Mouse (Mus musculus): ENCODE measurements around the gene Gm49353. TPM values are rescaled to one million over a fixed set of nuclear protein-coding genes. Genes with fewer than 3 reads are reported as not detected.
A peak's percentile ranks its signal among the peaks of the same experiment; 100 is the strongest.

Gene Gm49353
- total and polyA plus RNA-seq, 2 experiments from 2014 or later = 11.2 to 11.5 TPM

DNA sequence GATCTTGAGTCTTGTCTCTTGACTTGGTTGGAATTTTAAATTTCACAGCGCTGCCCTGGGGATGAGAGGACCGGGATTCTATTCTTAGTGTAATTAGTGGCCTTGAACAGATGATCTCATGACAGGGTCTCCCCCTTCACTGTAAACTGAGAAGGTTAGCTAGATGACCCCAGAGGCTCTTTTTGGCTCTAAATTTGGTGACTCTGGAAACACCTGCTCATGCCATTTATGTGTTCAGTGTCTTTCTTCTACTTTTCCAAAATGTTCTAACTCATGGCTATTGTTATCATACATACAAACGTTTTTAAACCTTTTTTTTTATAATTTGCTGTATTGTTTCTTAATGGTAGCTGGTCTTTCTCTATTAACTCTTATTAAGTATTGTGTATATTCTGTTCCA, 10.0 kb downstream of the Gm49353 start:
- Histone ChIP-seq H3K9me3 (ENCODE audit: low read length) (no peaks in the 10 kb centered on the region), H3K4me3 (ENCODE audit: low read length) (no peak overlapping the region), H3K9ac (replicated peaks; ENCODE audit: low read length) (no peak overlapping the region), H3K36me3 (ENCODE audit: insufficient read depth, low read length) (no peaks in the 10 kb centered on the region), H3K27me3 (ENCODE audit: insufficient read depth, low read length) (no peaks in the 10 kb centered on the region), H3K4me2 (ENCODE audit: low read depth, low read length) (no peak overlapping the region), H3K4me1 (ENCODE audit: insufficient read depth, low read length) (no peaks in the 10 kb centered on the region), H3K27ac (no peak overlapping the region)
- 51% methylated on average over 3 of the region's 3 CpGs for WGBS
- DNase-seq (ENCODE audit: low spot score) (no peak), ATAC-seq (no peak)
- TF ChIP-seq CTCF (IDR thresholded peaks at IDR 0.05; ENCODE audit: low read depth) = no peak

GRCm38 (mm10) chr10:29211453-29211852, 12.7 kb downstream of the Gm49353 start, which contains the start of gene 9330159F19Rik:
Gene 9330159F19Rik, plus strand, starts transcription at chr10:29211606.
- no peaks in the 10 kb centered on the region for H3K9me3 ChIP-seq (ENCODE audit: low read length)
- WGBS = 17% methylated on average over 4 of the region's 4 CpGs
- ATAC-seq (peak; percentile 75; the same call in 1 of the 2 replicates), DNase-seq (ENCODE audit: low spot score) (peak; percentile 62)
- no peak within 1 kb of the TSS for H3K4me3 ChIP-seq (ENCODE audit: low read length)
- TF ChIP-seq CTCF (IDR thresholded peaks at IDR 0.05; ENCODE audit: low read depth) = no peak
- no peak within 1 kb of the TSS for H3K4me2 ChIP-seq (ENCODE audit: low read depth, low read length)
- H3K27ac ChIP-seq = peak within 1 kb of the TSS; percentile 11; the same call in 1 of the 2 replicates
- no peaks in the 10 kb centered on the region for H3K27me3 ChIP-seq (ENCODE audit: insufficient read depth, low read length)
- H3K9ac ChIP-seq (replicated peaks; ENCODE audit: low read length) = no peak within 1 kb of the TSS
- H3K4me1 ChIP-seq (ENCODE audit: insufficient read depth, low read length) = no peaks in the 10 kb centered on the region
- no peaks in the 10 kb centered on the region for H3K36me3 ChIP-seq (ENCODE audit: insufficient read depth, low read length)

DNA sequence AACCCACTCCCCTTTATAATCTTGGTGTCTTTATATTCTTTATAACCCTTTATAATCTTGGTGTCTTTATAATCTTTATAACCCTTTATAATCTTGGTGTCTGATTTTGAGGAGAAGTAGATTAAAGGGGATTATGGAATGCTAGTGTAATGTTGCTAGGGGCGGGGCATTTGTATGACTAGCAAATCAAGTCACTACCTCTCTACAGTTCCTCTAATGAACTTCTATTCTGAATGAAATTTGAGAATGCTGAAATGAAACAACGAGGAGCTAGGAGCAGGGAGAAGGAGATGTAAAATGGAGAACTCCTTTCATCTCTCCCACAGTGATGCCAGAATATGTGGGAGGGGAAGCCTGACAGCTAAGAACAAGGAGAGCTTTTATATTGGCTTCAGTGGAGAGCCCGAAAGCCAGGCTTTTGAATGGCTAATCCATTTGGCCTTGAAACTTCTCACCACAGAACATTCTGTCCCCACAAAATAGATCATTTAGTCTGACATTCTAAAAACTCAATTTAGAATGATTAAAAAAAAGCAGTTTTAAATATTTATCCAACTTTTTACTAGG, 14.9 kb downstream of the Gm49353 start:
- TF ChIP-seq CTCF (IDR thresholded peaks at IDR 0.05; ENCODE audit: low read depth) = no peak
- H3K9ac ChIP-seq (replicated peaks; ENCODE audit: low read length) = no peak overlapping the region
- H3K27ac ChIP-seq = peak overlapping the region; percentile 4; the same call in 1 of the 2 replicates
- H3K4me2 ChIP-seq (ENCODE audit: low read depth, low read length) = no peak overlapping the region
- H3K27me3 ChIP-seq (ENCODE audit: insufficient read depth, low read length) = no peaks in the 10 kb centered on the region
- H3K4me3 ChIP-seq (ENCODE audit: low read length) = no peak overlapping the region
- H3K36me3 ChIP-seq (ENCODE audit: insufficient read depth, low read length) = no peaks in the 10 kb centered on the region
- WGBS = 45% methylated on average over 3 of the region's 3 CpGs
- peak; percentile 29 for DNase-seq (ENCODE audit: low spot score)
- no peaks in the 10 kb centered on the region for H3K4me1 ChIP-seq (ENCODE audit: insufficient read depth, low read length)
- peak; percentile 59 for ATAC-seq
- no peaks in the 10 kb centered on the region for H3K9me3 ChIP-seq (ENCODE audit: low read length)

GRCm38 (mm10) chr10:29216957-29217356, 18.2 kb downstream of the Gm49353 start:
- Histone ChIP-seq H3K4me1 (ENCODE audit: insufficient read depth, low read length) (no peaks in the 10 kb centered on the region), H3K9ac (replicated peaks; ENCODE audit: low read length) (no peak overlapping the region), H3K4me3 (ENCODE audit: low read length) (no peak overlapping the region), H3K9me3 (ENCODE audit: low read length) (no peaks in the 10 kb centered on the region), H3K27ac (no peak overlapping the region), H3K4me2 (ENCODE audit: low read depth, low read length) (no peak overlapping the region), H3K27me3 (ENCODE audit: insufficient read depth, low read length) (no peaks in the 10 kb centered on the region), H3K36me3 (ENCODE audit: insufficient read depth, low read length) (peaks cover 3% of the 10 kb centered on the region; the same call in 1 of the 2 replicates)
- WGBS = 97% methylated on average over 1 of the region's 1 CpGs
- ATAC-seq = no peak
- no peak for TF ChIP-seq CTCF (IDR thresholded peaks at IDR 0.05; ENCODE audit: low read depth)
- DNase-seq (ENCODE audit: low spot score) = no peak

DNA sequence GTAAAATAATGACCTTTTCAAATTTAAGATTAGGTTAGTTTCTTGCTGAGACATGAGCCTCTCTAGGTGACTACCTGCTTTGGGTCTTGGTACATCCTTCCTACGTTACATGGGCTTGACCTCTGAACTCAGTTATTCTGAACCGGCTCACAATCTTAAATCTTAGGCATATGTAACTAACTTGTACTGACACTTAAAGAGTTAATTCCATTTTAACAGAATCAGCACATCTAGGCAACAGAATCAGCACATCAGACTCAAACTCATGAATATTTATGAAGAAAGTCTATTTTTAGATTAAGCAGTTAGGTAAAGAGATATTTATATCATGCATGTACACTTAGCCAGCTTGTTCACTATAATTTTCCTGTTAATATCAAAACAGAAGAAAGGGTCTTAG, 18.7 kb downstream of the Gm49353 start:
- no peaks in the 10 kb centered on the region for H3K4me1 ChIP-seq (ENCODE audit: insufficient read depth, low read length)
- peaks cover 5% of the 10 kb centered on the region; the same call in 1 of the 2 replicates for H3K36me3 ChIP-seq (ENCODE audit: insufficient read depth, low read length)
- no peak for ATAC-seq
- no peak overlapping the region for H3K4me3 ChIP-seq (ENCODE audit: low read length)
- H3K4me2 ChIP-seq (ENCODE audit: low read depth, low read length) = no peak overlapping the region
- no peak for TF ChIP-seq CTCF (IDR thresholded peaks at IDR 0.05; ENCODE audit: low read depth)
- H3K9me3 ChIP-seq (ENCODE audit: low read length) = no peaks in the 10 kb centered on the region
- H3K27ac ChIP-seq = no peak overlapping the region
- no peak overlapping the region for H3K9ac ChIP-seq (replicated peaks; ENCODE audit: low read length)
- DNase-seq (ENCODE audit: low spot score) = no peak
- WGBS = 68% methylated on average over 2 of the region's 2 CpGs
- no peaks in the 10 kb centered on the region for H3K27me3 ChIP-seq (ENCODE audit: insufficient read depth, low read length)

- Histone ChIP-seq H3K4me3 (ENCODE audit: low read length) (no peak overlapping the region), H3K4me2 (ENCODE audit: low read depth, low read length) (no peak overlapping the region), H3K4me1 (ENCODE audit: insufficient read depth, low read length) (no peaks in the 10 kb centered on the region), H3K27me3 (ENCODE audit: insufficient read depth, low read length) (no peaks in the 10 kb centered on the region), H3K27ac (no peak overlapping the region), H3K9ac (replicated peaks; ENCODE audit: low read length) (no peak overlapping the region), H3K36me3 (ENCODE audit: insufficient read depth, low read length) (peaks cover 27% of the 10 kb centered on the region), H3K9me3 (ENCODE audit: low read length) (no peaks in the 10 kb centered on the region)
- WGBS = 93% methylated on average over 4 of the region's 4 CpGs
- no peak for TF ChIP-seq CTCF (IDR thresholded peaks at IDR 0.05; ENCODE audit: low read depth)
- ATAC-seq (no peak), DNase-seq (ENCODE audit: low spot score) (no peak)
Measured at GRCm38 (mm10) chr10:29225329-29225728, 26.6 kb downstream of the Gm49353 start.

DNA sequence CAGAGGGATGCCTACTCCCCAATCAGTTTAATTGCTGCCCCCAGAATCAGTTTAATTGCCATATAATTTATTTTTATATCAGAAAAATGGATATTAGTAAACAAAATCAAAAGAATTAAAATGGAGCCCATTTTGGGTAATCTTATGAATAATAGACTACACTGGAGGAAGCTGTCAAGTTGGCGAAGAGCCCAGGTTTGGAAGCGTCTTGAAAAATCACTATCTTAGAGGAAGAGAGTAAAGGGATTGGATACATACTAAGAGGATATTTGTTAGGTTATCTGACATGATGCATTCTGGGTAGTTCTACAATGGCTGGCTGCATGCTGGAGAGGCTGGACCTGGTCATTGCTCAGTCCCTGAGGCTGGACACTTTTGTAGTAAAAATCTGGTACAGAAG, 32.5 kb downstream of the Gm49353 start:
- H3K36me3 ChIP-seq (ENCODE audit: insufficient read depth, low read length) = peaks cover 9% of the 10 kb centered on the region
- H3K4me2 ChIP-seq (ENCODE audit: low read depth, low read length) = no peak overlapping the region
- H3K9me3 ChIP-seq (ENCODE audit: low read length) = no peaks in the 10 kb centered on the region
- H3K27me3 ChIP-seq (ENCODE audit: insufficient read depth, low read length) = no peaks in the 10 kb centered on the region
- no peak for ATAC-seq
- H3K9ac ChIP-seq (replicated peaks; ENCODE audit: low read length) = no peak overlapping the region
- H3K4me1 ChIP-seq (ENCODE audit: insufficient read depth, low read length) = no peaks in the 10 kb centered on the region
- no peak overlapping the region for H3K27ac ChIP-seq
- no peak overlapping the region for H3K4me3 ChIP-seq (ENCODE audit: low read length)
- no peak for DNase-seq (ENCODE audit: low spot score)
- TF ChIP-seq CTCF (IDR thresholded peaks at IDR 0.05; ENCODE audit: low read depth) = no peak
- 63% methylated on average over 2 of the region's 2 CpGs for WGBS

Other genes starting within 250 kb of the Gm49353 start
- gene 2310057J18Rik, start 212.7 kb upstream of the Gm49353 start, total RNA-seq (2014; rRNA removed) = not detected in 2 replicates
- gene 2310057J18Rik, start 212.7 kb upstream of the Gm49353 start, polyA plus RNA-seq (2015; fragmentation: Nextera tagmentation; extraction: Ambion mirVana) = not detected in 2 replicates
- gene Soga3, start 55.1 kb upstream of the Gm49353 start, total RNA-seq (2014; rRNA removed) = 132 and 135 TPM in 2 replicates
- gene Soga3, start 55.1 kb upstream of the Gm49353 start, polyA plus RNA-seq (2015; fragmentation: Nextera tagmentation; extraction: Ambion mirVana) = 139 and 149 TPM in 2 replicates
- gene 9330159F19Rik, start 12.7 kb downstream of the Gm49353 start, total RNA-seq (2014; rRNA removed) = 41.8 and 50.6 TPM in 2 replicates
- gene 9330159F19Rik, start 12.7 kb downstream of the Gm49353 start, polyA plus RNA-seq (2015; fragmentation: Nextera tagmentation; extraction: Ambion mirVana) = 14.2 and 14.7 TPM in 2 replicates
- 11.4 and 15.1 TPM in 2 replicates for gene Echdc1, start 114.2 kb downstream of the Gm49353 start, total RNA-seq (2014; rRNA removed)
- 33.7 and 37.1 TPM in 2 replicates for gene Echdc1, start 114.2 kb downstream of the Gm49353 start, polyA plus RNA-seq (2015; fragmentation: Nextera tagmentation; extraction: Ambion mirVana)
- 43.0 and 47.2 TPM in 2 replicates for gene Rnf146, start 163.5 kb downstream of the Gm49353 start, total RNA-seq (2014; rRNA removed)
- 56.3 and 61.7 TPM in 2 replicates for gene Rnf146, start 163.5 kb downstream of the Gm49353 start, polyA plus RNA-seq (2015; fragmentation: Nextera tagmentation; extraction: Ambion mirVana)